Mouse (Mus musculus) inflammation-experienced regulatory T-cells (primary cell): ENCODE measurements around the gene Trim27. TPM values are rescaled to one million over a fixed set of nuclear protein-coding genes. Genes with fewer than 3 reads are reported as not detected.

ENCODE experiments used
- polyA plus RNA-seq, 2 experiments: library from polyadenylated mRNA; unstranded; fragments of 100-300 nt; shearing (Covaris generic); gene quantifications; one replicate each; pipeline ENCODE4 v1.2.1; 2017

Trim27 gene
- polyA plus RNA-seq, result 100 to 1,000 TPM; 125 to 158 TPM

DNA sequence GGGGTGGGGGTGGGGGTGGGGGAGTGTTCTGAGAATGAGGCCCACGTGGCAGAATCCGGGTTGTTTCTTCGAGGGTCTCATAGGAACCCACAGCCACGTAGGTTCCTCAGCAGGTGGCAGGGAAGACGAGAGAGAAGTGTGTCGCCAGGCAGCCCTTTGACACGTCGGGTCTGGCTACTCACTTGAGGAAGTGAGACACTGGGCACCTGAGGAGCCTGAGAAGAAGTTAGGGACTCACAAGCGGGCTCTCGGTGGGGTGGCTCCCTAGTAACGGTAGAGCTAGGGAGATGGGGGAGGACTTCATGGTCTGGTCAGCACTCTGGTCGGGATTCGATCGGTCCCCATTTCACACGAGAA, at the start of gene Trim27:
Gene Trim27, plus strand, starts transcription at position 79 of the 357 bp plus-strand sequence.

DNA sequence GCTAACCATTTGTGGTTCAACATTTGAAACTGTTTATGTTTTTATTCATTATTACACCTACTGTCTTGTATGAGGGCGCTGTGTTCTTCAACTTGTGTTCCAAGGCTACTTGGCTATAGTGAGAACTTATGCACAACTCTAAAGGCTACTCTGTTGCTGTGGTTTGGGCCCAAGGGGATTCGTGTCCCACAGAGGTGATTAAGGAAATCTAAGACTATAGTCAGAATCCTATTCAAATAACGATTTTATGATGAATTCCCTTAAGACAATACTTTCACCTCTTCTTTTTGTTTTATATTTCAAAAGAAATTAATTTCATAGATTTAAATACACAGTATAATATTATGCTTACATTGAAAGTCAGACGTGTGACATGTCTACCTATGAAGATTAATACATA, 33.5 kb upstream of the Trim27 start, which contains the start of gene Olfr1368:
Gene Olfr1368, minus strand, starts transcription at position 101 of the 400 bp plus-strand sequence.

Other genes with a start within 250 kb of the Trim27 start
- gene Olfr1370, start 104.5 kb upstream of the Trim27 start, polyA plus RNA-seq, result not detected
- gene Olfr1369-ps1, start 68.0 kb upstream of the Trim27 start, polyA plus RNA-seq, result 1 to 10 TPM in 1 of 2 experiments, under 1 TPM in 1; 0.06 to 2.0 TPM
- under 1 TPM in 1 of 2 experiments, not detected in 1; 0.51 TPM for gene Olfr263, start 49.8 kb upstream of the Trim27 start, polyA plus RNA-seq
- not detected for gene Olfr1368, start 33.6 kb upstream of the Trim27 start, polyA plus RNA-seq
- 1 to 10 TPM in 1 of 2 experiments, under 1 TPM in 1; 0.22 to 1.7 TPM for gene Gpx5, start 113.3 kb downstream of the Trim27 start, polyA plus RNA-seq
- gene Gpx6, start 132.7 kb downstream of the Trim27 start, polyA plus RNA-seq, result under 1 TPM; 0.23 to 0.77 TPM
- gene Olfr1367, start 167.5 kb downstream of the Trim27 start, polyA plus RNA-seq, result not detected
- 10 to 100 TPM in 1 of 2 experiments, 1 to 10 TPM in 1; 8.3 to 13.5 TPM for gene Zscan12, start 183.4 kb downstream of the Trim27 start, polyA plus RNA-seq
- 10 to 100 TPM; 57.4 to 65.7 TPM for gene Zkscan3, start 223.3 kb downstream of the Trim27 start, polyA plus RNA-seq